Mouse (Mus musculus) adrenal gland, postnatal 25 days (tissue): ENCODE data around the gene Shc1. TPM values are rescaled to one million over a fixed set of nuclear protein-coding genes. Genes with fewer than 3 reads are reported as not detected.

Source experiments
- DNase-seq: peaks from one replicate; pipeline ENCODE4 v3.0.0; 2021; ENCODE audit warnings: mixed read lengths
- long read RNA-seq: library from polyadenylated mRNA; stranded (forward); transcript quantifications from one replicate; pipeline ENCODE4 v2.0.0, GENCODE M21; 2021
- total RNA-seq: library from RNA; stranded (reverse); gene quantifications from 2 replicates; pipeline ENCODE4 v1.2.3, GENCODE M21; 2021

Shc1 gene
- total RNA-seq = 74.4 and 101 TPM in 2 replicates
- long read RNA-seq, transcript Shc1-201 (13 exons, 3,250 nt) = major isoform, 31 of 65 reads
- long read RNA-seq, transcript Shc1-202 (12 exons, 2,617 nt) = minor isoform, 10 of 65 reads
- long read RNA-seq, partial matches to known transcripts = 10 of 65 reads
- long read RNA-seq, other reads (novel, unspliced or antisense) = 14 of 65 reads

DNA sequence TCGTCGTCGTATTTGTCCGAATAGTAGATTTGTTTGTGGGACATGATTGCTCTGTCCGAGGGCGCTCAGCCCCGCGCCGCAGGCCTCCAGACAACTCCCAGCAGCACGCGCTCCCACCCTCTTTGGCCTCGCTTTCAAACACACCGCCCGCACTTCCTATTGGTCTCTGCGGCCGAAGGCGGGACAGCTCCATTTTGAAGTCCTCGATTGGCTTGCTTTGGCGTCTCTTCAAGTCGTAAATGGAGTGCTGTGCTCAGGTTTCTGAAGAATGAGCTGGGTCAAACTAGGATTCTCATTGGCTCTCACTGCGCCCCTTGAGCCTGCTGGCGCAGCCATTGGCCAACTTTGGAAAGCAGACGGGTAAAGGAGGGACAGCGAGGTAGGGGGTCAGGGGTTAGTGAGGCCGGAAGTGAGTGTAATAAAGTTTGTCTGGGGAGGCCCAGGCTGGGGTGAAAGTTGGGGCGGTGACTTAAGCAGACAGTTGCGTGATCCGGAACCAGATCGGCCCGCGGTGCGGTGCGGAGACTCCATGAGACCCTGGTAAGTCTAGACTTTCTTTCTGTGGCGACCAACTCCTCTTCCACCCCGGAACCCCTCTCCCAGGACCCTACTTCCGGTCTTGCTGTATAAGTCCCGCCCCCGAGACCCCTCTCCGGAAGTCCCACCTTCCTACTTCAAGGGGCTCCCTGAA, at the start of gene Shc1, which contains the start of gene Cks1b:
Gene Shc1, plus strand, starts transcription at position 274 of the 691 bp plus-strand sequence.
Gene Cks1b, minus strand, starts transcription at position 214 of the 691 bp plus-strand sequence.
- DNase-seq = peak; percentile 89

DNA sequence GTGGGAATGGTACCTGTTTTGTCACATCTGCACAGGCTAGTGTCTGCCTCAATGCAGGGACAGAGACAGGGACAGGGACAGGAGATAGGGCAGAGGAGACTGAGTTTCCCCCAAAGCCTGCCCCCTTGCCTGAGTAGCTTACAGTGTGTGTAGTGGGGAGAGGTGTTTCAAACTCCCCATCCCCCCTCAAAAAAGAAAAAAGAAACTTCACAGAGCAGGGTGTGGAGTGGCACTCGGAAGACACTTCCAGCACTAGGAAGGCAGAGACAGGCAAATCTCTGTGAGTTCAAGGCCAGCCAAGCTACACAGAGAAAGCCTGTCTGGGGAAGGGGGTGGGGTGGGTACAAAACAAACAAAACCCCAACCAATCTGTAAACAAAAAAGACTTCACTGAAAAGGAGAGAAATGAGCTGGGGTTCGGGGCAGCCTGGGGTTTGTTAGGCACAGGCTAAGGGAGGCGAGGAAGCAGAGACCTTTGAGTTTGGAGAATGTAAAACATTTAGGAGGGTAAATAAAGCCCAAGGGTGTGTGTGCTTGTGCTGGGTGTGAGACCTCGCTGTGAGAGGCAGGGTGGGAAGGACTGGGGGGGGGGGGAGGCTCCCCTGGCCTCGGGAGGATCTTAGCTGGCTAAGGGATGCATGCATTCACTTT, 44.5 kb upstream of the Shc1 start:
- no peak for DNase-seq

DNA sequence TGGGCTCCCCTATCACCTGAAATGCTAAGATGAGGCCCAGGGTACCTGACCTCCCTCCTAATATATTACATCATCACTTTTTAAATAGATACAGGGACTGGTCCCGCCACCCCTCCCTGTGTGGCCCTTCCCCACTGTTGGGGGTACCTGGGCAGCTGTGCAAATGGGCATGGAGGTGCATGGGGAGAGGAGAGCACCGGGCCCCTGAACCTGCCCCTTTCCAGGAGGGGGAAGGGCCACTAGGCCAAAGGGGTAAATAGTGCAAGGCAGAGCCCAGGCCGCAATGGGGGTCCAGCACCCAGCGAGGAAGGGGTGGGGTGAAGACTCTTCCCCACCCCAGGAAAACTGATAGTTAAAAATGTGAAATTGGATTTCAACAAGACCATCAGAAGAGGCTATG, 40.4 kb upstream of the Shc1 start:
- no peak for DNase-seq

DNA sequence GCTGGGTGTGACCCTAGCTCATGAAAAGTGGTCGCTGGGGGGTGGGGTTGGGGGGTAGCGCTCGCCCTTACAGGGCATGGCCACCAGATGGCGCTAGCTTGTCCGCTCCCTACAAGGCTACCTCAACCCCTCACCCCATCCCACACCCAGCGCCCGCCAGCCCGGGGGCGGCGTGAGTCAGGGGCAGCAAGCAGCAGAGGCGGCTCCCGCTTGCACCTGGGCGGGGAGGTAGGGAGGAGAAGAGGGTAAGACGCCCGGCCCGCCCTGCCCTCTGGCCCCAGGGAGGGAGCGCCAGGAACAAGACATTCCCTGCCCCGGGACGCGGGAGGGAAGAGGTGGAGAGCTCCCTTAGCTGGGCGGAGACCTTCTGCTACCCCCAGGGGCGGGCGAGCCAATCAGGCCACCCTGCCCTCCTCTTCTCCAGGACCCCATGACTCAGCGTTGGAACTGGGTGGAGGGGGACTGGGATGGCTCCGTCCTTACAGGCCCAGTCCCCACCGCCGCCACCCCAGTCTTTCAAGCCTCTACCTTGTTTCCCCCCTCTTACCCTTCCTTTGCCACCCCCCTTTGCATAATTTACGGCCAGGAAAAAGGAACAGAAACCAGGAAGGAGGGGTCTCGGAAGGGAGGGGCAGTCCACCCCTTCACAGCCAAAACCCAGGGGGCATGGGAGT, 39.7 kb upstream of the Shc1 start:
- peak; percentile 70 for DNase-seq

DNA sequence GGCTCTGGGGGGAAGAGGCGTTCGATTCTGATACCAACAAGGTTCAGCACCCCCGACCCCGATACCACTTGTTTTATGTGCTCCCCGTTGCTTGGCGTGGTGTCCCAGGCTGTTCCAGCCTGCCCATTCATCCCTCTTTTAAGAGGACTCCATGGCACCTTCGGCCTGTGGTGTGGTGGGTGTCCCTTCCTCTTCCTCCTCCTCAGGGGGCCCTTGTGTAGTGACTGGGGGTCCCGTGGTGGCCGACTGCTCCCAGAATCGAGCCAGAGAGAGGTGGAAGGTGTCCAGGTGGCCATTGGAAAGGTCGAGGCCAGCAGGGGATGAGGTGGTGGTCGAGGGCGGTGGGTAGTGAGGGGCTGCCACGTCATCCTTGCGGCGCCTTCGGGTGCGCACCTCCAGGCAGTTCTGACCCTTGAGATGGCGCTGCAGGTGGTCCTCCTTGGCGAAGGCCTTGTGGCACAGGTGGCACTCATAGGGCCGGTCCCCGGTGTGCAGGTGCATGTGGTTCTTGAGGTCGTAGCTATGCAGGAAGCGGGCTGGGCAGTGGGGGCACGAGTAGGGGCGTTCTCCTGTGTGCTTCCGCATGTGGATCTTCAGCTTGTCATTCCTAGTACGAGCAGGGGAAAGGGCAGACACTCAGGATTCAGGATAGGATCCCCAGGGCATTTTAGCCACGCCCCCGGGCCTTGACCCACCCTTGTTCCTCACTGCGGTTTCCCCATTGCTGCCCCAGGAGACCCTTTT, 38.7 kb upstream of the Shc1 start:
- DNase-seq = no peak

DNA sequence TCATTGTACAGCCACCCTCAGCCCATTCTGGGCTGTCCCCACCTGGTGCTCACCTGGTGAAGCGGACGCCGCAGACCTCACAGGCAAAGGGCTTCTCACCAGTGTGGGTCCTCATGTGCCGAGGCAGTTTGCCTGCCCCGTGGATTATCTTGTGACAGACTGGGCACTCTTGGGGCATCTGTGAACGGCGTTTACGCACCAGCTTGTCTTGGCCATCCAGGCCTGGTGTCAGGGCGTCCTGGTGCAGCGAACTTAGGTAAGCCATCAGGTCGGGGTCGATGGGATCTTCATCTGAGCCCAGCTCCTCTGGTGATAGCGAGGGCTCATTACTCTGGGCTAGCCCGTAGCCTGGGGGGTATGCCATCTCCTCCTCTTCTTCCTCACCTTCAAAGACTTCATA, 38.0 kb upstream of the Shc1 start:
- no peak for DNase-seq

DNA sequence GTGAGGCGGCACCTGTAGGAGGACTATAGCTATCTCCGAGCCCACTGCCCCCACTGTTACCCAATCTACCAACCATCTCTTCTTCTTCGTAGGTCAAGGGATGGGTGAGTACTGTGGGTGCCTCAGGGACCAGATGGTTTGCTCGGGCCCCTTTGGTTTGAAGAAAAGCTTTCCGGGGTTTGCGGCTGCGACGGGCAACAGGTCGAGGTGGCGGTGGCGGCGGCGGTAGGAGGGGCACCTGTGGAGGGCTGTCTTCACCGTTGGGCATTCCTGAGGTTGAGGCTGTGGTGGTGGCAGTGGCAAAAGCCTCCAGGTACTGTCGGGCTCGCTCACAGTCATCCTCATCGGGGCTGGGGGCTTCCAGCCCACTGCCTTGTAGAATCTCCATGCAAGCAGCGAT, 37.5 kb upstream of the Shc1 start:
- DNase-seq = no peak

DNA sequence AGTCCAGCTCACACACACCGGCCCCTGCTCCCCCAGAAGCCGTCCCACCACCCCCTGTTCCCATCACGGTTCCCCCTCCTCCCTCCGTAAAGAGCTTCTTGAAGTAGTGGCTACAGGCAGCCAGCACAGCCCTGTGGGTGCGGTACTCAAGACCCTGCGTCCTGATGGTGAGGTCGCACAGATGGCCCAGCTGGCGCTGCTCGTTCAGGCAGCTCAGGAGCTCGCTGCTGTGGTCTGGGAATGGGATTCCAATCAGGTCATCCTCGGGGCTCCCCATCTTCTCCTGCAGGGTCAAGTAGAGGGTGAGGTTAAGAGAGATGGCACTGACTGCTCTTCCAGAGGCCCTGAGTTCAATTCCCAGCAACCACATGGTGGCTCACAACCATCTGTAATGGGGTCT, 37.0 kb upstream of the Shc1 start:
- DNase-seq = no peak

DNA sequence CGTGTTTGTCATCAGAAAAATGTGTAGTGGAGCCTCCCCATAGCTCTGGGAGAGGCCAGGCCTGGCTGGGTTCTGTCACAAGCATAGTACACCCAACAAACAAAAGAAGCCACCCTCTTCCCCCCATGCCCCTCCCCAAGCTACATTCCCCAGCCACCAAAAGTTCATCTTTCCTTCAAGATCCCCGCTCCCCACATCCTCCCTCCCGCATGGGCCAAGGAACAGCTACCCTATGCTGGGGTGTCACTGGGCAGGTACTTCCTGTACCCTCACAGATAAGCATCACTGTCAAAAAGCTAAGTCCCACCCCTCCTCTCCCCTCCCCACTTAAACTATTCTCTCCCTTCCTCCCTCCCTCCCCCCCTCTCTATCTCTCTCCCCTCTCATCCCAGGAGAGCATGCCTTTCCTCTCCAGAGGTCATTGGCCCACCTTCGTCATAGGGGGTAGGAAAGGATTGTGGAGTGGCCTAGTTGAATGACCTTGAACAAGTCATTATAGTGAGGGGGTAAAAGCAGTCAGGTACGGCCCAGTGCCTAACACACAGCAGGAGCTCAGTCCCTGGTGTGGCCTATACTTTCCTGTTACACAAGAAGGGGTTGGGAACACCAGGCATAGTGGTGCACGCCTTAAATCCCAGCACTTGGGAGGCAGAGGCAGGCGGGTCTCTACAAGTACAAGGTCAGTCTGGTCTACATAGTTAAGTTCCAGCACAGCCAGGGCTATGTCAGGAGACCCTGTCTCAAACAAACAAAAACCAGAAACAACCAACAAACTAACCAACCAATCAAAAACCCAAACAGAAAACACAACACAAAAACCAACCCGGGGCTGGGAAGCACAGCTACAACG, 36.0 kb upstream of the Shc1 start:
- DNase-seq = no peak

DNA sequence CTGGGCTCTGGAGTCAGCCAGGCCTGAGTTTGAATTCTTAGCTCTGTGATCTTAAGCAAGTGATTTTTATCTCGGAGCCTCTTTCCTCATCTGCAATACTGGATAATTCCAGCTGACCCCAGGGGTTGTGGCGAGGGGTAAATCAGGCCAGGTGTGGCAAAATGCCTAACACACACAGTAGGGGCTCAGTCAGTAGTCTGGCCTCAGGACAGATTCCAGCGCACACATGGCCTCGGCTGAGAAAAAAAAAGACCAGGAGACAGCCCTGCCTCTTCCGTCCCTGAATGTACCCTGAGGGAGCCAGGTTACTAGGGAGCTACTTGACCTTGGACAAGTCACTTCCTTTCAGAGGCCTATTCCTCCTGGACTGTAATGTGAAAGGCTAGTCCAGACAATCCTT, 35.3 kb upstream of the Shc1 start:
- DNase-seq = no peak

DNA sequence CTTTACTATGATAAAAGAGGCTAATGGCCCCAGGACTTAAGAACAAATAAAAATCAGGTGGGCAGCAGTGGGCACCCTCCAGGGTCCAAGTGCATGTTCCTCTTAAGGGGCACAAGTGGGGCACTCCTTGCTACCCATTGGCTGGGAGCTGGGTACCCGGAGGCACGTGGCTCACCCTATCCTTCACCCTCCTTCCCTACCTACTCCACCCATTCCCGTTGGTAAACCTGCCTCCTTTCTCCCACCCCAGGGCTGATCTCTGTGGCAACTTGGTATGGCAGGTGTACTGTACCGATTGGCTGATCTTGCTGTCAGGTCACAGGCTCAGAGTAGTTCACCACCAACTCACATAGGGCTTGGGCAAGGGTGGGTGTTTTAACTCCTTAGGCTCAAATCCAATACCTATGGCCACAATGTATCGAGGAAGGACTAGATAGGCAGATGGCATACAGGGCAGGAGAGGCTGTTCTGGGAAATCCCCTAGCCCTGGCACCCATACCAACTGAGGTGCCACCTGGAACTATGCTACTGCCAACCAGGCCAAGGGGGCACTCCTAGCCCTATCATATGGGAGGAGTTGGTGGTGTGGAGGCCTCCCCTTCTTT, 34.5 kb upstream of the Shc1 start:
- DNase-seq = no peak

DNA sequence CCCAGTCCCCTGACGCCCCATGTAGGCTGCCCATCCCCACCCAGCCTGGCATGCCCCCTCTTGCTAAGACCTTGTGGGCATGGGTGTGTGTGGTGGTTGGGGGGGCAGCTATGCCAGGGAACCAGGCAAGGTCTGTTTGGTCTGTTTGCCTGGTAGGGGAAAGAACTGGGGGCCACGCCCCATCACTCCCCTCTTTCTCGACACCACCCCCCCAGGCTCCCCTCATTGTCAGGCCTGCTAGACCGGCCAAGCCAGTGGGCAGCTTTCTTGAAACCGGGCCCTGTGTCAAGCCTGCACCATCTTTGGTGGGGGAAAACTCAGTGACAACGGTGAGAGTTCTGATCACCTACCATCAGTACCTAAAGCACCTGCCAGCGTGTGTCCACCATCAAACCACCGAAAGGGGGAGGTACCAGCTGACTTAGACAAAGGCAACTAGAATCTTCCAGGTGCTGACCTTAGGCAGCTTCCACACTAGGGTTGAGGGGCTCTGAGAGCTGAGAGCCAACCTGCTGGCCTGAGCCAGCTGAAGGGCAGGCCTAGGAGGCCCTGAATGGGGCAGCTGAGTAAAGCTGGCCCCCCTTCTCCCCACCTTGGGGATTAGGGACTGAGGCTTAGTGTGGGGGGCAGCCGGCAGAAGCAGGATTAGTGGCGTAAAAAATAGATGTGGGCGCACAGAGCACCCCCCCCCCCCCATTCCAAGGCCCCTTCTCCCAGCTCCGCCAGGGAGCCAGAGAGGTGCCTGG, 33.7 kb upstream of the Shc1 start:
- no peak for DNase-seq

DNA sequence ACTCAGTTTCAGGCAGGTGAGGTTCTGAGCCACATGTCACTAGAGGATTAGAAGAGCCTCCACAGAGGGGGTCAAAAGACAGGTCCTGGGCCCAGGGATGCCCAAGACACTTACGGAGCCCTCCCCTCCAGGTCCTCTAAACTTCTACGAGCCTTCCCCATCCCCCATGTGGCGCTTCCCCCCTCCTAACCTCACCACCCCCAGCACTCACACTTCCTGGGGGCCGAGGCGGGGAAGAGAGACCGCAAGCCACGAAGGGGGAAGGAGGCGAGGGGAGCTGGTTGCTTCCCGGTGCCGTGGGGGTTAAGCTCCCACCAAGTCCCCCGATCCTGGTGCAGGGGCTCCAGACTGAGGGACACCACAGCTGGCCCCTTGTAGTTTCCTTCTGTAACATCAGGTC, 32.8 kb upstream of the Shc1 start:
- no peak for DNase-seq

DNA sequence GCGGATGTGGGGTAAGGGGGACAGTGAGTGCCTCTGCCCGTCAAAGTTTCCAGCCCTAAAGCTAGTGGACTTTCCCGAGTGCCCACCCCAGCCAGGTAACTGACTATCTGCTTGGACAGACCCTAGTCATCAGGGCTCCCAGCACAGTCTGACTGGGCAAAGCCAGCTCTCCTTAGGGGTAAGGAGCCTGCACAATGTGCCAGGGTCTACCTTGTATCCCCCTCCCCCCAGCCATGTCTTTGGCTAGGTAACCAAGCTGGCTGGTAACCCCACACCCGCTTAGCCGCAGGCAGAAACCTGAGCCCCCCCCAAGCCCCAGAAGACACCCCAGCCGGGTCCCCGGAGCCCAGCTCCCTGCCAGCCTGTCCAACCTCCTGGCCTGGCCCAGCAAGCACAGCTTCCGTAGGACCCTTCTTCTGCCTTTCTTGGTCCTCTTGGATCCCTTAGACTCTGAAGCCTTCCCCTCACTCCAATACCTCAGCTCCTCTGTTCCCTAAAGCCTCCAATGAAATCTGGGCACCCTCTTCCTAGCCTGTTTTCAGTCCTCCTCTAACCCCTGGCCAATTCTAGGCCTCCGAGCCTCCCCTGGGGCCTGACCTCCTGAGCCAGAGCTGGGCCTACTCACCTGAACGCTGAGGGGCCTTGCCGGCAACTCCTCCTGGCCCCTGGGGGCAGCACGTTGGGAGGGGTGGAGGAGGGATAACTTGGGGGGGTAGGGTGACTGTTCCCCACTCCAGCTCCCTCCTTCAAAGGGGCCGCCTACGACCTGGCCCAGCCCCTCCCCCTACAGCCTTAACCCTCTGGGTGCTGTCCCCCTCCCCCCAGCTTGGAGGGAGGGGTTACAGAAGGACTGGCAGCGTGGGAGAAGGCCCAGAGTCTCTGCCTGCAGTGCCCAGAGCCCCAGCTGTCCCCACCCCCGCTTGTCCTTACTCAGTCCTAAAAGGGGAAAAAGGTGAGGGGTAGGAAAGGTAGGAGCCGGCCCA, 31.5 kb upstream of the Shc1 start:
- DNase-seq = no peak

DNA sequence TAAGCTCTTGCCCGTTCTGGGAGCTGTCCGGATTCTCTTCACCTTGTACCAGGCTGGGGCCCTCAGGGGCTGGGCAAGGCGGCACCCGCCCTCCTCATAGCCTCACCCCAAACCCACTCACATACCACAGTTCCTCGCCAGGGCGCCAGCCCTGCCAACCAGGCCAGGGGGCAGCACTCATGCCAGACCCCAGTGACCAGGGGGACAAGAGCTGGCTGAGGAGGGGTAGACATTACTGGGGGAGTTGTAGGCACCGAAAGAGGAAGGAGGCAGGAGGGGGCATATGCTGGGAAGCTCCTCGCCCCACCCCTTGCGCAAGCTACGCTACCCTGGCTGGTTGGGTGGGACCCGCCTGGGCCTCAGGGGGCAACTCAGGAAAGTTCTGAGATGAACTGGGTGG, 30.6 kb upstream of the Shc1 start:
- DNase-seq = peak; percentile 43

DNA sequence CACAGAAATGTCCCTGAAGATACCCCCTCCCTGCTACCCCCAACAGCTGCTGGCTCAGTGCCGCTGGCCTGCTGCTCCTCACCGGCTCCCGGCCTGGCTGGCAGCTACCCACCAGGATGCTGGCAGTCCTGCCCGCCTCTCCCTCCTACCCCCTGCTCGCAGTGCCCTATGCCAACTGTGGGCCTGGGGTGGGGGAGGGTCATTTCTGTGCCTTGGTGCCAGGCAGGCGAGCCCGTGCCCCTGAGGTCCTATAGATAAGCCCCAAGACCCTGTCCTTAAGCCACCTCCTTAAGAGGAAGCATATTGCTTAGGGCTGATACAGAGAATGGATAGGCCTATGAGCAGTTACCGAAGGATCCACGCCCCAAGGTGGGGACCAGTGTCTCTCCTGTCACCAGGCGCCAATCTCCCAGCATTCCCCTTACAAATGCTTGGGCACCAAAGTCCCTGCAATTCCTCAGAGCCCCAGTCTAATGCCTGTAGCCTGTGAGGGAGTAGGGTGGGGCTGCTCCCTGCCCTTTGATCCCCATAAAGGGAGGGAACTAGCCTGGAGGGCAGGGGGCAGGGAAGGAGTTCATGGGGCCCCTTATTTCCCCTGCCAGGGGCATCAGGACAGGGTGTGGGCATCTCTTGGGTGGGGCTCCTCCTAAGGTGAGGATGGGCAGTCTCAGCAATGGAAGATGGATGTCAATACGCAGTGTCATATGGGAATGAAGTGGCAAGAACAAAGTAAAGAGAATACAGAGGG, 29.9 kb upstream of the Shc1 start:
- DNase-seq = peak; percentile 64

DNA sequence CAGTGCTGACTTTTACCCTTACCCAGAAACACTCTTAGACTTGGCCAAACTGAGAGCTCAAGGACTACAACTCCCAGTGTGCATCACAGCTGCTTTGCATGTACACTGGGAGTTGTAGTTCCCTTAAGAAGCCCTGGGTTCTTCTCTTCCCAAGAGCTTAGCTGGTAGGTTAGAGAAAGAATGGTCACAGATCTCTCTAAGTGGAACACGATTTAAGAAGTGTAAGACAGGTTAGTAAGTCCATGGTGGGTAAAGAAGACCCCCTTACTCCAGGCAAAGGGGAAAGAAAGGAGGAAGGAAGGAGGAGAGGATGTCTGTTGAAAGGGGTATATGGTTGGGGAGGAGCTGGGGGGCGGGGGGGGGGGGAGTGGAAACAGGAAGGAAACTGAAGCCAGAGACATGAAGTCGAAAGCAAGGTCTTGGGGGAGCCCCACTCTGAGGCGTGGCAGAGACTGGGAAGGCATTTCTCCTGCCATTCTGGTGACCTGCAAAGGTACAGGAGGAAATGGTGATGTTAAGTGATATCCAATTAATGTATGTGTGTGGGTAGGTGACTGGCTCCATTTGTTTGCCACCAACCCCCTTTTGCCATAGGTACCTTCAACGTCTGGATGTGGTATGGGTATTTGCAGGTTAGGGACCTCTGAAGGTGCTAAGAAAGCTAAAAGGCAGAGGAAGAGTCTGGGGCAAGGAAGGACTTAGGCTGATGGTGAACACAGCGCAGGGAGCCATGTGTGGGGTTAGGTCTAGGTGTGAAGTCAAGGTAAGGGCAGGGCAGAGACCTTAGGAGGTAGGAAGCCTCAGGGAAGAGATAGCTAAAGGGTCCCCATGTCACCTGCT, 29.1 kb upstream of the Shc1 start:
- DNase-seq = no peak
